Mouse (Mus musculus) neutrophil, adult 5-6 weeks (primary cell): Measurements from ENCODE around the gene Stag3. TPM values are rescaled to one million over a fixed set of nuclear protein-coding genes. Genes with fewer than 3 reads are reported as not detected.

ENCODE experiments used
- ATAC-seq: fragments of 151-379, 151-347 bp; 2 replicates; pipeline ENCODE4 v1.8.0; 2017; ENCODE audit warnings: mild to moderate bottlenecking, moderate TSS enrichment; ENCODE audit not compliant: insufficient number of reproducible peaks, poor library complexity, low FRiP score, severe bottlenecking; ENCODE audit errors: extremely low read depth
- total RNA-seq: library from RNA; stranded (forward); fragments of 200-1000 nt; gene quantifications from 2 replicates; pipeline ENCODE4 v1.2.3, GENCODE M21; 2017

The Stag3 gene
- 2.6 and 3.6 TPM in 2 replicates for total RNA-seq

- peak; percentile 92 for ATAC-seq
Observed at GRCm38 (mm10) chr5:138279585-138280424, at the start of gene Stag3, which contains the start of the genes Gm43720 and Gpc2. Gene Stag3, plus strand, starts transcription at chr5:138280240. Gene Gm43720, minus strand, starts transcription at chr5:138279958. Gene Gpc2, minus strand, starts transcription at chr5:138280005.

GRCm38 (mm10) chr5:138233778-138234177 lies 46.3 kb upstream of the Stag3 start:
- ATAC-seq = no peak

GRCm38 (mm10) chr5:138234224-138234623 lies 45.8 kb upstream of the Stag3 start:
- no peak for ATAC-seq

GRCm38 (mm10) chr5:138241511-138241910 lies 38.5 kb upstream of the Stag3 start:
- ATAC-seq = no peak

GRCm38 (mm10) chr5:138251144-138251543 lies 28.9 kb upstream of the Stag3 start:
- ATAC-seq = no peak

- ATAC-seq = no peak
Observed at GRCm38 (mm10) chr5:138253061-138253460, 27.0 kb upstream of the Stag3 start.

- peak; percentile 94 for ATAC-seq
Observed at GRCm38 (mm10) chr5:138255353-138256093, 24.5 kb upstream of the Stag3 start, which contains the start of gene Lamtor4. Gene Lamtor4, plus strand, starts transcription at chr5:138255482.

- ATAC-seq = no peak
Observed at GRCm38 (mm10) chr5:138256094-138256467, 24.0 kb upstream of the Stag3 start.

GRCm38 (mm10) chr5:138256966-138257584 lies 23.0 kb upstream of the Stag3 start:
- ATAC-seq = peak; percentile 39

- ATAC-seq = no peak
Observed at GRCm38 (mm10) chr5:138257585-138257978, 22.5 kb upstream of the Stag3 start.

GRCm38 (mm10) chr5:138258078-138258477 lies 22.0 kb upstream of the Stag3 start:
- ATAC-seq = no peak

- ATAC-seq = no peak
Observed at GRCm38 (mm10) chr5:138258542-138258941, 21.5 kb upstream of the Stag3 start.

- ATAC-seq = no peak
Observed at GRCm38 (mm10) chr5:138258993-138259392, 21.0 kb upstream of the Stag3 start.

- ATAC-seq = no peak
Observed at GRCm38 (mm10) chr5:138260051-138260450, 20.0 kb upstream of the Stag3 start.

GRCm38 (mm10) chr5:138260834-138261233 lies 19.2 kb upstream of the Stag3 start:
- ATAC-seq = no peak

- ATAC-seq = no peak
Observed at GRCm38 (mm10) chr5:138262001-138262400, 18.0 kb upstream of the Stag3 start.

- ATAC-seq = no peak
Observed at GRCm38 (mm10) chr5:138262582-138263240, 17.3 kb upstream of the Stag3 start.

- ATAC-seq = peak; percentile 91
Observed at GRCm38 (mm10) chr5:138263260-138264206, 16.5 kb upstream of the Stag3 start, which contains the start of gene BC037034. Gene BC037034, minus strand, starts transcription at chr5:138264033.
